Mouse (Mus musculus) midbrain, postnatal 0 days (tissue): ENCODE data around the gene Stk10. TPM values are rescaled to one million over a fixed set of nuclear protein-coding genes. Genes with fewer than 3 reads are reported as not detected.

Experiments
- ATAC-seq: fragments of 200-750 bp; cut with Nextera tagmentation; 2 replicates; pipeline ENCODE4 v1.8.0; 2017; ENCODE audit warnings: moderate number of reproducible peaks, mild to moderate bottlenecking, moderate TSS enrichment, moderate library complexity; ENCODE audit not compliant: low FRiP score
- DNase-seq: peaks from one replicate; pipeline ENCODE4 v3.0.0-alpha.2; 2015; ENCODE audit warnings: low spot score
- H3K27ac ChIP-seq: fragments of 300-500 bp; sonication (generic); 2 replicates; pipeline ENCODE4 v1.5.1; 2014; ENCODE audit warnings: low read depth, mild to moderate bottlenecking, low read length, mixed read lengths
- H3K27me3 ChIP-seq: fragments of 300-500 bp; sonication (generic); 2 replicates; pipeline ENCODE4 v1.6.1; 2014; ENCODE audit warnings: low read length, control low read depth, mixed read lengths; ENCODE audit not compliant: insufficient read depth
- H3K36me3 ChIP-seq: fragments of 300-500 bp; sonication (generic); 2 replicates; pipeline ENCODE4 v1.6.1; 2014; ENCODE audit warnings: low read length, control low read depth, mixed read lengths; ENCODE audit not compliant: insufficient read depth
- H3K4me1 ChIP-seq: fragments of 300-500 bp; sonication (generic); 2 replicates; pipeline ENCODE4 v1.6.1; 2014; ENCODE audit warnings: mild to moderate bottlenecking, control low read depth, antibody characterized with exemption, low read length, mixed read lengths; ENCODE audit not compliant: insufficient read depth
- H3K4me2 ChIP-seq: fragments of 300-500 bp; sonication (generic); 2 replicates; pipeline ENCODE4 v1.6.1; 2014; ENCODE audit warnings: low read depth, mild to moderate bottlenecking, low read length, mixed read lengths; ENCODE audit not compliant: poor library complexity, severe bottlenecking
- H3K4me3 ChIP-seq: fragments of 300-500 bp; sonication (generic); 2 replicates; pipeline ENCODE4 v1.5.1; 2014; ENCODE audit warnings: low read depth, mild to moderate bottlenecking, low read length, moderate library complexity
- H3K9ac ChIP-seq: fragments of 300-500 bp; sonication (generic); replicated peaks from 2 replicates; pipeline ENCODE4 v1.6.1; 2014; ENCODE audit warnings: mild to moderate bottlenecking, low read length, moderate library complexity, mixed read lengths; ENCODE audit not compliant: poor library complexity, severe bottlenecking
- H3K9me3 ChIP-seq: fragments of 300-500 bp; sonication (generic); 2 replicates; pipeline ENCODE4 v1.6.1; 2016; ENCODE audit warnings: low read length, control low read depth
- CTCF ChIP-seq: IDR thresholded peaks from 2 replicates; pipeline ENCODE4 v1.5.1; 2016; ENCODE audit warnings: antibody characterized with exemption, mild to moderate bottlenecking
- WGBS: fragments of 180-500 bp; shearing (Covaris S2); extraction: QIAGEN DNeasy Blood & Tissue Kit; methylation state at CpG from one replicate; pipeline ENCODE4 v1.1.7; 2014; 5-methylcytosine and 5-hydroxymethylcytosine counted together
- polyA plus RNA-seq: library from polyadenylated mRNA; unstranded; fragments of >200 nt; fragmentation: Nextera tagmentation; extraction: Ambion mirVana; gene quantifications from 2 replicates; pipeline ENCODE4 v1.2.1, GENCODE M21; 2015
- total RNA-seq: library from RNA; depleted of rRNA; stranded (reverse); fragments of >200 nt; gene quantifications from 2 replicates; pipeline ENCODE4 v1.2.3, GENCODE M21; 2014

Stk10 gene
- total and polyA plus RNA-seq, 2 experiments from 2014 or later, result 0.99 to 9.4 TPM

- 91% methylated on average over 4 of the region's 4 CpGs for WGBS
- Histone ChIP-seq H3K9me3 (no peaks in the 10 kb centered on the region), H3K4me2 (no peak overlapping the region)
Observed at GRCm38 (mm10) chr11:32518770-32519169, 14.3 kb upstream of the Stk10 start.

GRCm38 (mm10) chr11:32519354-32519753, 13.8 kb upstream of the Stk10 start:
- Histone ChIP-seq H3K4me2 (no peak overlapping the region), H3K36me3 (peaks cover 15% of the 10 kb centered on the region; the same call in 1 of the 2 replicates), H3K27me3 (no peaks in the 10 kb centered on the region), H3K4me3 (no peak overlapping the region), H3K9ac (no peak overlapping the region), H3K9me3 (no peaks in the 10 kb centered on the region), H3K27ac (no peak overlapping the region), H3K4me1 (no peaks in the 10 kb centered on the region)
- no peak for DNase-seq
- no peak for TF ChIP-seq CTCF
- ATAC-seq, result no peak
- 95% methylated on average over 1 of the region's 1 CpGs for WGBS

More at GRCm38 (mm10) chr11:32518770-32519169, 14.3 kb upstream of the Stk10 start:
- TF ChIP-seq CTCF, result no peak
- no peak overlapping the region for H3K9ac ChIP-seq
- no peaks in the 10 kb centered on the region for H3K4me1 ChIP-seq
- H3K36me3 ChIP-seq, result peaks cover 13% of the 10 kb centered on the region; the same call in 1 of the 2 replicates
- no peak overlapping the region for H3K27ac ChIP-seq
- DNase-seq, result no peak
- H3K4me3 ChIP-seq, result no peak overlapping the region
- no peaks in the 10 kb centered on the region for H3K27me3 ChIP-seq
- ATAC-seq, result no peak

- Histone ChIP-seq H3K27ac (no peak overlapping the region), H3K36me3 (peaks cover 11% of the 10 kb centered on the region; the same call in 1 of the 2 replicates), H3K4me1 (no peaks in the 10 kb centered on the region), H3K9ac (no peak overlapping the region), H3K27me3 (no peaks in the 10 kb centered on the region), H3K4me2 (no peak overlapping the region), H3K9me3 (no peaks in the 10 kb centered on the region), H3K4me3 (no peak overlapping the region)
- WGBS, result 78% methylated on average over 2 of the region's 2 CpGs
- ATAC-seq (no peak), DNase-seq (no peak)
- TF ChIP-seq CTCF, result no peak
Observed at GRCm38 (mm10) chr11:32521246-32521645, 11.9 kb upstream of the Stk10 start.

GRCm38 (mm10) chr11:32524122-32524920, 8.8 kb upstream of the Stk10 start:
- 83% methylated on average over 11 of the region's 11 CpGs for WGBS
- Histone ChIP-seq H3K4me2 (no peak overlapping the region), H3K4me1 (no peaks in the 10 kb centered on the region), H3K27ac (no peak overlapping the region), H3K4me3 (no peak overlapping the region), H3K27me3 (no peaks in the 10 kb centered on the region), H3K36me3 (0 out of 2 replicates have a peak, but pooled peaks cover 3% of the 10 kb centered on the region), H3K9ac (no peak overlapping the region), H3K9me3 (no peaks in the 10 kb centered on the region)
- ATAC-seq, result no peak
- DNase-seq, result no peak
- no peak for TF ChIP-seq CTCF

GRCm38 (mm10) chr11:32527006-32527405, 6.1 kb upstream of the Stk10 start:
- no peak overlapping the region for H3K27ac ChIP-seq
- H3K9ac ChIP-seq, result no peak overlapping the region
- no peaks in the 10 kb centered on the region for H3K9me3 ChIP-seq
- ATAC-seq, result no peak
- no peaks in the 10 kb centered on the region for H3K27me3 ChIP-seq
- H3K4me1 ChIP-seq, result no peaks in the 10 kb centered on the region
- 0 out of 2 replicates have a peak, but pooled peaks cover 3% of the 10 kb centered on the region for H3K36me3 ChIP-seq
- no peak overlapping the region for H3K4me2 ChIP-seq
- WGBS, result 87% methylated on average over 4 of the region's 4 CpGs
- no peak for TF ChIP-seq CTCF
- H3K4me3 ChIP-seq, result no peak overlapping the region
- no peak for DNase-seq

GRCm38 (mm10) chr11:32530151-32530550, 3.0 kb upstream of the Stk10 start:
- TF ChIP-seq CTCF, result peak; percentile 35; the same call in 1 of the 2 replicates
- Histone ChIP-seq H3K4me3 (no peak overlapping the region), H3K27me3 (no peaks in the 10 kb centered on the region), H3K9me3 (no peaks in the 10 kb centered on the region), H3K9ac (no peak overlapping the region), H3K36me3 (no peaks in the 10 kb centered on the region), H3K4me1 (0 out of 2 replicates have a peak, but pooled peaks cover 2% of the 10 kb centered on the region), H3K27ac (no peak overlapping the region), H3K4me2 (no peak overlapping the region)
- no peak for ATAC-seq
- WGBS, result 82% methylated on average over 1 of the region's 1 CpGs
- DNase-seq, result no peak
